Mouse (Mus musculus) monocyte, adult 59 days (primary cell): Measurements from ENCODE around the gene Olfr661. TPM values are rescaled to one million over a fixed set of nuclear protein-coding genes. Genes with fewer than 3 reads are reported as not detected.

ENCODE experiments used
- total RNA-seq, 2 experiments: library from RNA; stranded (reverse); gene quantifications; one replicate each; pipeline ENCODE4 v1.2.4; 2023

Gene Olfr661
- not detected for total RNA-seq

DNA sequence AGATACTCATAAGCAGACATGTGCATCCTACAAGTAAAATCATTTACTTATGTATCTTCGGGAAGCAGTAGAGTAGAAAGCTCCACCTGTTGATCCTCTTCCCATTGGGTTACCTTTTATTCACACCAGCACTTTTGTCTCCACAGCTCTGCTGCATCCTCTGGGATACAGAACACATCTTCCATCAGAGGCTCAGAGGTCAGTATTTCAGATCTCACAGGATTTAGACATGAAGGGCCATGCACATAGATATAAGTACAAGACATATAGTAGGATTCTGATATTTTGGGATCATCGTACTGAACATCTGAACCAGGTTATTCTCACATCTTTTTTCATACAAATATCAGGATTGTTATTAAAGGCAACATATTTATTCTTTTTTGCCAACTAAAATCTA, at the start of gene Olfr661:
Gene Olfr661 (plus strand): TSS at position 301 of the 400 bp plus-strand sequence.

DNA sequence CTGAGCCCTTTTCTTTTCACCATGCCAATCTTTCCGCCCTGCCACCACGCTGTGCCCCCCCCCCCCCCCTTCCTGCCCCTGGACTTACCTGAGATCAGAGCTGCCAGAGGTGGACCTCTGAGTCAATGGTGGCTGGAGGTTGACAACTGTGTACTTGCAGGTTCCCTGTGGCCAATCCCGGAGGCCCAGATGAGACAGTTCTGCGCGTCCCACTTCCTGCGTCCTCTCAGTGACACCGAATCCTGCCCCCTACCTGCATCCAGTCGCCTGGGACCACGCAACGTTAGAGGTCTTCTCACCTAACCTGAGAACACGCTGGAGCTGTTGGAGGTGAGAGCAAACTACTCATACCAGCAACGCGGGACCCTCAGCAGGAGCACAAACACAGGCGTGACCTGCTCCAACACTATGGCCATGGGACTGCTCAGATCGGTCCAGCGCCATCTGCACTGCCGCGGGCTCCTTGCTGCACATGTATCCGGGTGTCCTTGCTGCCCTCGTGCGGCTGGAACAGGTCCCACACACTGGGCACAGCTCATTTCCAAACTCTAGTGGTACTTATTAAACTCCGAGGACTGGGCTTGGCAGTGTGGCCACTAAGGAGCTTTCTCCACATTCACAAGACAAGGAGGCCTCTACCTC, 39.3 kb upstream of the Olfr661 start, which contains the start of gene Olfr658:
Gene Olfr658 (minus strand): TSS at position 465 of the 642 bp plus-strand sequence.

DNA sequence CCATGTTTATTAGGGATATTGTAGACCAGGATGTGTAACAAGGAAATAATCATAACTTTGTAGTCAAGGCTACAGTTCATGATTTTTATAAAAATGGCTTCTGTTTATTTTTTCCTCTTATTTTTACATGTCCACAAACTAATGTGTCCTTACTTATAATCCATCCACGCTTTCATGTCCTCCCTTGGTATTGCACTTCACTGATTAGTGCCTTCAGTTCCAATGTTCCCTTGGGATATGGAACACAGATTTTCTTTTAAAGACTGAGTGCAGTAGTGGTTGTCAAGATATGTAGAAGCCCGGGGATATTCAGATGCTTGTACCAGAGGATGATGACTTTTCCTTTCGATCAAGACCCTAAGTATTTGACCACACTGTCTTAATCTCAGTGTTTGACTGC, 19.8 kb upstream of the Olfr661 start, which contains the start of gene Olfr659:
Gene Olfr659 (plus strand): TSS at position 301 of the 400 bp plus-strand sequence.

Other genes starting within 250 kb of the Olfr661 start
- 10 to 100 TPM; 71.1 to 87.8 TPM for gene Trim30a, start 221.3 kb upstream of the Olfr661 start, total RNA-seq
- 10 to 100 TPM; 23.5 to 33.3 TPM for gene Trim30d, start 178.7 kb upstream of the Olfr661 start, total RNA-seq
- gene Olfr651, start 136.4 kb upstream of the Olfr661 start, total RNA-seq = not detected
- not detected for gene Olfr652, start 125.6 kb upstream of the Olfr661 start, total RNA-seq
- not detected for gene Olfr653, start 109.2 kb upstream of the Olfr661 start, total RNA-seq
- not detected for gene Olfr654, start 99.5 kb upstream of the Olfr661 start, total RNA-seq
- gene Olfr655, start 84.7 kb upstream of the Olfr661 start, total RNA-seq = not detected
- not detected for gene Olfr656, start 72.5 kb upstream of the Olfr661 start, total RNA-seq
- gene Olfr657, start 61.7 kb upstream of the Olfr661 start, total RNA-seq = not detected
- gene Olfr658, start 39.2 kb upstream of the Olfr661 start, total RNA-seq = not detected
- not detected for gene Olfr659, start 19.7 kb upstream of the Olfr661 start, total RNA-seq
- gene Usp17le, start 91.0 kb downstream of the Olfr661 start, total RNA-seq = not detected
- gene Usp17lb, start 156.1 kb downstream of the Olfr661 start, total RNA-seq = not detected
- not detected for gene Usp17la, start 170.5 kb downstream of the Olfr661 start, total RNA-seq
- not detected for gene Olfr665, start 191.5 kb downstream of the Olfr661 start, total RNA-seq
- not detected for gene Olfr666, start 209.5 kb downstream of the Olfr661 start, total RNA-seq
- not detected for gene Olfr667, start 235.0 kb downstream of the Olfr661 start, total RNA-seq
- gene Olfr668, start 241.6 kb downstream of the Olfr661 start, total RNA-seq = not detected
- gene Olfr669, start 247.7 kb downstream of the Olfr661 start, total RNA-seq = not detected